Mouse (Mus musculus) heart, postnatal 0 days (tissue): ENCODE data around the gene Olfr229. TPM values are rescaled to one million over a fixed set of nuclear protein-coding genes. Genes with fewer than 3 reads are reported as not detected.
"Not testable (repeated sequence)": the region's sequence is repeated elsewhere in the genome, so short reads cannot be mapped to it uniquely, and the experiment has no call there.

Experiments
- ATAC-seq: fragments of 200-750 bp; cut with Nextera tagmentation; 2 replicates; pipeline ENCODE4 v1.8.0; 2017; ENCODE audit warnings: low read depth, moderate number of reproducible peaks, moderate library complexity; ENCODE audit not compliant: insufficient read depth
- DNase-seq: peaks from one replicate; pipeline ENCODE4 v3.0.0-alpha.2; 2016; ENCODE audit warnings: low spot score
- H3K27ac ChIP-seq: fragments of 300-500 bp; sonication (generic); 2 replicates; pipeline ENCODE4 v1.5.1; 2014; ENCODE audit warnings: low read depth, mild to moderate bottlenecking
- H3K27me3 ChIP-seq: fragments of 300-500 bp; sonication (generic); 2 replicates; pipeline ENCODE4 v1.6.1; 2014; ENCODE audit warnings: low read length, mixed read lengths; ENCODE audit not compliant: control insufficient read depth, insufficient read depth
- H3K36me3 ChIP-seq: fragments of 300-500 bp; sonication (generic); replicated peaks from 2 replicates; pipeline ENCODE4 v1.6.1; 2014; ENCODE audit warnings: low read length, mixed read lengths; ENCODE audit not compliant: control insufficient read depth, insufficient read depth
- H3K4me1 ChIP-seq: fragments of 300-500 bp; sonication (generic); 2 replicates; pipeline ENCODE4 v1.6.1; 2014; ENCODE audit warnings: antibody characterized with exemption; ENCODE audit not compliant: control insufficient read depth, insufficient read depth
- H3K4me2 ChIP-seq: fragments of 300-500 bp; sonication (generic); 2 replicates; pipeline ENCODE4 v1.6.1; 2014; ENCODE audit warnings: low read depth, mild to moderate bottlenecking, low read length, moderate library complexity
- H3K4me3 ChIP-seq: fragments of 300-500 bp; sonication (generic); 2 replicates; pipeline ENCODE4 v1.5.1; 2014; ENCODE audit warnings: low read depth, low read length
- H3K9ac ChIP-seq: fragments of 300-500 bp; sonication (generic); replicated peaks from 2 replicates; pipeline ENCODE4 v1.6.1; 2014; ENCODE audit warnings: low read depth, low read length, mixed read lengths
- H3K9me3 ChIP-seq: fragments of 300-500 bp; sonication (generic); replicated peaks from 2 replicates; pipeline ENCODE4 v1.6.1; 2016; ENCODE audit warnings: low read length; ENCODE audit not compliant: control insufficient read depth
- CTCF ChIP-seq: IDR thresholded peaks from 2 replicates; pipeline ENCODE4 v1.5.1; 2016; ENCODE audit warnings: antibody characterized with exemption, control low read depth, low read depth
- EP300 ChIP-seq: IDR thresholded peaks from 2 replicates; pipeline ENCODE4 v1.6.1; 2016; ENCODE audit warnings: antibody characterized with exemption, low read depth
- WGBS: fragments of 180-500 bp; shearing (Covaris S2); extraction: QIAGEN DNeasy Blood & Tissue Kit; methylation state at CpG from one replicate; pipeline ENCODE4 v1.1.7; 2014; 5-methylcytosine and 5-hydroxymethylcytosine counted together
- polyA plus RNA-seq: library from polyadenylated mRNA; unstranded; fragments of >200 nt; fragmentation: Nextera tagmentation; extraction: Ambion mirVana; gene quantifications from 2 replicates; pipeline ENCODE4 v1.2.1, GENCODE M21; 2015
- total RNA-seq: library from RNA; depleted of rRNA; stranded (reverse); fragments of >200 nt; gene quantifications from 2 replicates; pipeline ENCODE4 v1.2.3, GENCODE M21; 2014; ENCODE audit warnings: low replicate concordance; rRNA removed

The Olfr229 gene
- total and polyA plus RNA-seq, 2 experiments from 2014 or later = not detected

- WGBS = 80% methylated on average over 1 of the region's 1 CpGs
- DNase-seq (no peak), ATAC-seq (no peak)
- Histone ChIP-seq H3K4me1 (no peaks in the 10 kb centered on the region), H3K9me3 (no peaks in the 10 kb centered on the region), H3K27ac (no peak within 1 kb of the TSS), H3K4me2 (no peak within 1 kb of the TSS), H3K9ac (no peak within 1 kb of the TSS), H3K36me3 (no peaks in the 10 kb centered on the region), H3K27me3 (no peaks in the 10 kb centered on the region), H3K4me3 (no peak within 1 kb of the TSS)
- TF ChIP-seq EP300 (no peak), CTCF (no peak)
Observed at GRCm38 (mm10) chr9:39937201-39937600, 30.1 kb downstream of the Olfr229 start, which contains the start of gene Olfr974. Gene Olfr974 (plus strand): TSS chr9:39937501.

- DNase-seq = no peak
- ATAC-seq = no peak
- no peak within 1 kb of the TSS for H3K27ac ChIP-seq
- H3K27me3 ChIP-seq = no peaks in the 10 kb centered on the region
- H3K4me3 ChIP-seq = no peak within 1 kb of the TSS
- TF ChIP-seq EP300 = no peak
- no peak for TF ChIP-seq CTCF
- no peak within 1 kb of the TSS for H3K4me2 ChIP-seq
- WGBS = 44% methylated on average over 1 of the region's 1 CpGs
- no peaks in the 10 kb centered on the region for H3K9me3 ChIP-seq
- no peaks in the 10 kb centered on the region for H3K4me1 ChIP-seq
- H3K9ac ChIP-seq = no peak within 1 kb of the TSS
- H3K36me3 ChIP-seq = no peaks in the 10 kb centered on the region
Observed at GRCm38 (mm10) chr9:39951946-39952345, 44.8 kb downstream of the Olfr229 start, which contains the start of gene Olfr975. Gene Olfr975 (minus strand): TSS chr9:39952046.

DNA sequence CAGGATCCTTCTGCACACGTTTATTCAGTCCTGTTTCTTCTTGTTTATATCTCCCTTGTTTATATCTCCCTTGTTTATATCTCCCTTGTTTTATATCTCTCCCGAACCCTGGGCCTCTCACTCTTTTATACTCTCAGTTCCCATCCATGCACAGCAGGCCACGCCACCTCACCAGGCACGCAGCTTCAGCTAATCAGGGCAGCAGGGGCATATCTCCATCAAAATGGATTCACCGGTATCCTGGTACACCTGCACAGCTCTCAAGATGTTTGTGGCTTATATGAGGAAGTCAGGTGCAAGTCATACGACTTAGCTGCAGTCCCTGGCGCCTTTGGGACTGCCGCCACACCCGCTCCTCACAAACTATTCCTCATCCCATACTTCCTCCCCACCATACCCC is 53.9 kb downstream of the Olfr229 start, which contains the start of gene Olfr976:
Olfr976 (minus strand) TSS at position 101 of the 400 bp plus-strand sequence.
- not testable (repeated sequence) for H3K36me3 ChIP-seq, H3K27ac ChIP-seq, H3K4me3 ChIP-seq, H3K9me3 ChIP-seq, H3K4me2 ChIP-seq, H3K4me1 ChIP-seq, DNase-seq, H3K27me3 ChIP-seq, ATAC-seq, H3K9ac ChIP-seq
- 75% methylated on average over 6 of the region's 9 CpGs for WGBS

Other genes with a start within 250 kb of the Olfr229 start
- gene Olfr963, start 240.1 kb upstream of the Olfr229 start, total RNA-seq = not detected in 2 replicates
- gene Olfr963, start 240.1 kb upstream of the Olfr229 start, polyA plus RNA-seq = not detected in 2 replicates
- not detected in 2 replicates for gene Olfr149, start 200.2 kb upstream of the Olfr229 start, total RNA-seq
- not detected in 2 replicates for gene Olfr149, start 200.2 kb upstream of the Olfr229 start, polyA plus RNA-seq
- gene Olfr965, start 196.0 kb upstream of the Olfr229 start, total RNA-seq = not detected in 2 replicates
- gene Olfr965, start 196.0 kb upstream of the Olfr229 start, polyA plus RNA-seq = not detected in 2 replicates
- not detected in 2 replicates for gene Olfr150, start 176.4 kb upstream of the Olfr229 start, total RNA-seq
- not detected in 2 replicates for gene Olfr150, start 176.4 kb upstream of the Olfr229 start, polyA plus RNA-seq
- not detected in 2 replicates for gene Olfr967, start 161.1 kb upstream of the Olfr229 start, total RNA-seq
- not detected in 2 replicates for gene Olfr967, start 161.1 kb upstream of the Olfr229 start, polyA plus RNA-seq
- gene Olfr968, start 124.1 kb upstream of the Olfr229 start, total RNA-seq = not detected in 2 replicates
- gene Olfr968, start 124.1 kb upstream of the Olfr229 start, polyA plus RNA-seq = not detected in 2 replicates
- gene Olfr969, start 116.4 kb upstream of the Olfr229 start, total RNA-seq = not detected in 2 replicates
- not detected in 2 replicates for gene Olfr969, start 116.4 kb upstream of the Olfr229 start, polyA plus RNA-seq
- not detected in 2 replicates for gene Olfr970, start 98.5 kb upstream of the Olfr229 start, total RNA-seq
- gene Olfr970, start 98.5 kb upstream of the Olfr229 start, polyA plus RNA-seq = not detected in 2 replicates
- not detected in 2 replicates for gene Olfr971, start 70.5 kb upstream of the Olfr229 start, total RNA-seq
- gene Olfr971, start 70.5 kb upstream of the Olfr229 start, polyA plus RNA-seq = not detected in 2 replicates
- gene Olfr972, start 40.9 kb upstream of the Olfr229 start, total RNA-seq = not detected in 2 replicates
- not detected in 2 replicates for gene Olfr972, start 40.9 kb upstream of the Olfr229 start, polyA plus RNA-seq
- gene Olfr974, start 30.2 kb downstream of the Olfr229 start, total RNA-seq = not detected in 2 replicates
- not detected in 2 replicates for gene Olfr974, start 30.2 kb downstream of the Olfr229 start, polyA plus RNA-seq
- not detected in 2 replicates for gene Olfr975, start 44.7 kb downstream of the Olfr229 start, total RNA-seq
- not detected in 2 replicates for gene Olfr975, start 44.7 kb downstream of the Olfr229 start, polyA plus RNA-seq
- gene Olfr976, start 53.8 kb downstream of the Olfr229 start, total RNA-seq = not detected in 2 replicates
- not detected in 2 replicates for gene Olfr976, start 53.8 kb downstream of the Olfr229 start, polyA plus RNA-seq
- not detected in 2 replicates for gene Olfr978, start 84.8 kb downstream of the Olfr229 start, total RNA-seq
- not detected in 2 replicates for gene Olfr978, start 84.8 kb downstream of the Olfr229 start, polyA plus RNA-seq
- gene Olfr979, start 96.1 kb downstream of the Olfr229 start, total RNA-seq = not detected in 2 replicates
- not detected in 2 replicates for gene Olfr979, start 96.1 kb downstream of the Olfr229 start, polyA plus RNA-seq
- not detected in 2 replicates for gene Olfr980, start 102.2 kb downstream of the Olfr229 start, total RNA-seq
- not detected in 2 replicates for gene Olfr980, start 102.2 kb downstream of the Olfr229 start, polyA plus RNA-seq
- not detected in 2 replicates for gene Olfr981, start 114.1 kb downstream of the Olfr229 start, total RNA-seq
- not detected in 2 replicates for gene Olfr981, start 114.1 kb downstream of the Olfr229 start, polyA plus RNA-seq
- gene Olfr982, start 166.5 kb downstream of the Olfr229 start, total RNA-seq = not detected in 2 replicates
- gene Olfr982, start 166.5 kb downstream of the Olfr229 start, polyA plus RNA-seq = not detected in 2 replicates
- gene Olfr983, start 186.3 kb downstream of the Olfr229 start, total RNA-seq = not detected in 2 replicates
- gene Olfr983, start 186.3 kb downstream of the Olfr229 start, polyA plus RNA-seq = not detected in 2 replicates
- not detected in 2 replicates for gene Olfr984, start 206.9 kb downstream of the Olfr229 start, total RNA-seq
- not detected in 2 replicates for gene Olfr984, start 206.9 kb downstream of the Olfr229 start, polyA plus RNA-seq
- gene Olfr985, start 222.8 kb downstream of the Olfr229 start, total RNA-seq = not detected in 2 replicates
- gene Olfr985, start 222.8 kb downstream of the Olfr229 start, polyA plus RNA-seq = not detected in 2 replicates
- gene Tmem225, start 240.8 kb downstream of the Olfr229 start, total RNA-seq = not detected in 2 replicates
- gene Tmem225, start 240.8 kb downstream of the Olfr229 start, polyA plus RNA-seq = not detected in 2 replicates